Mouse (Mus musculus) gastrocnemius, postnatal 14 days (tissue): ENCODE data around the gene Abhd14a. TPM values are rescaled to one million over a fixed set of nuclear protein-coding genes. Genes with fewer than 3 reads are reported as not detected.
"Not testable (repeated sequence)": the region's sequence is repeated elsewhere in the genome, so short reads cannot be mapped to it uniquely, and the experiment has no call there.

Experiments
- DNase-seq: peaks from one replicate; pipeline ENCODE4 v3.0.0; 2021; ENCODE audit warnings: mixed read lengths
- intact Hi-C: fragments of 180-260 bp; cut with DNase I; formaldehyde crosslinking; loops from one replicate; pipeline ENCODE4 v1.15.1; 2025; ENCODE audit warnings: low total_unique reads
- long read RNA-seq, 2 experiments: library from polyadenylated mRNA; stranded (forward); transcript quantifications; one replicate each; pipeline ENCODE4 v2.0.0; 2021
- total RNA-seq, 2 experiments: library from RNA; stranded (reverse); gene quantifications; 2 replicates each; pipeline ENCODE4 v1.2.3; 2021

The Abhd14a gene
- total RNA-seq: 10 to 100 TPM; 13.3 to 16.0 TPM
- long read RNA-seq, experiment 1, partial matches to known transcripts: 1 of 19 reads
- long read RNA-seq, experiment 1, other reads (novel, unspliced or antisense): 16 of 19 reads
- long read RNA-seq, experiment 2, partial matches to known transcripts: 0 of 20 reads
- long read RNA-seq, experiment 2, other reads (novel, unspliced or antisense): 17 of 20 reads

DNA sequence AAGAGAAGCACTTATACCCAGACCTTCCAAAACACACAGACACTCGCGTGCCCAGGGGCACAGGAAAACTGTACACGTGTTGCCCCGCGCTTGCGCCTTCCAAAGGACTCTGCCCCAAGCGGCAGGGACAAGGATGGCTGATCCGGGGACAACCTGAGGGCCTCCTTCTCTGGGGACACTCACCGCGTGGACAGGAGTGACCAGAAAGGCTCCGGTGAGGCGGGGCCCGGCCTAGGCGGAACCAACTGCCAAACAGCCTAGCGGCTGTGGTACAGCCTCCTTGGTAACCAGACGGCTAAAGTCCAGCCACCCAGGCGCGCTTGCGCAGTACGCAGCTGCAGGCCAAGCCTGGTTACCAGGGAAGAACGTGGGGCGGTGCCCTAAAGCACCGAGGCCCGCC is at the start of gene Abhd14a, which contains the start of gene Abhd14b:
Gene Abhd14a, minus strand, starts transcription at position 331 of the 400 bp plus-strand sequence.
Gene Abhd14b, plus strand, starts transcription at position 112 of the 400 bp plus-strand sequence.
- intact Hi-C loops: no loop called here
- peak; percentile 96 for DNase-seq

GRCm38 (mm10) chr9:106487602-106488001 is 40.1 kb upstream of the Abhd14a start:
- intact Hi-C loops: not testable (repeated sequence)

GRCm38 (mm10) chr9:106485076-106485475 is 37.6 kb upstream of the Abhd14a start:
- no peak for DNase-seq
- intact Hi-C loops: no loop called here

More at GRCm38 (mm10) chr9:106487602-106488001, 40.1 kb upstream of the Abhd14a start:
- DNase-seq: not testable (repeated sequence)

GRCm38 (mm10) chr9:106483606-106484005 is 36.1 kb upstream of the Abhd14a start:
- DNase-seq: no peak
- intact Hi-C loops: no loop called here

DNA sequence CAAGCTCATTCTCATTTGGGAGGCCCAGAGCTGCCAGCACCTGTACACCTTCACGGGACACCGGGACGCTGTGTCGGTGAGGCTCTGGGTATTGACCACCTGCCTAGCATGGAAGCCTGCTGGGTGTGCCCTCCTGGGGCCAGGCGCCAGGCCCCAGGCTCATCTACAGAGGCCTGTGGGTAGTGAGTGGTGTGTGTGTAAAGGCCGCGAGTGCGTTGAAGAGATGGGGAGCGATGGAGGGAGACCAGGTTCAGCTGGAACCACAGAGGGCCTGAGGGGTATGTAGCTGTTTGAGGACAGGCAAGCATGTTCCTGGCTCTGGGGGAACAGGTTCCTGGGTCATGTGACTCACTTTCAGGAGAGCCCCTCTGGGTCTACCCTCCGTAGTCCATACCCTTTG is 35.7 kb upstream of the Abhd14a start:
- intact Hi-C loops: no loop called here
- DNase-seq: no peak

DNA sequence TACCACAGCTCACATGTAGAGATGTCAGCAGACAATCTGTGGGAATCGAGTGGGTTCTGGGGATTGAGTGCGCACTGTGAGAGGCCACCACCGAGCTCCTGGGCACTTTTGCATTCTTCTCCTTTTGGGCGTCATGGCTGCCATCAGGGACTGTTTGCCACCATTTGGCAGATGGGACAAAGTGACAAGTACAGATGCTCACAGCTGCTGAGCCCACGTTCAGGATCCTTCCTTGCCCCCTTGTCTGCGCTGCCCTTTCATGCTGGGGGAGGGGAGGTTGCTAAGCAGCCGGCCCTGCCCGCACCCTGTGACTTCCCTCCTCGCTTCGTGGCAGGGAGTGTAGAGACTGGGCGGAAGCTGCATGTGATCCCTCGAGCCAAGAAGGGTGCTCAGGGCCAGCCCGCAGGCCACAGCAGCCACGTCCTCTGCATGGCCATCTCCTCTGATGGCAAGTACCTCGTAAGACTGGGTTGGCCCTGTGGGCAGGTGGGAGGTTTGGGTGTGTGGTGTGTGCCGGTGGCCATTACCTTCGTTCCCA is 35.2 kb upstream of the Abhd14a start:
- intact Hi-C loops: no loop called here
- DNase-seq: no peak

DNA sequence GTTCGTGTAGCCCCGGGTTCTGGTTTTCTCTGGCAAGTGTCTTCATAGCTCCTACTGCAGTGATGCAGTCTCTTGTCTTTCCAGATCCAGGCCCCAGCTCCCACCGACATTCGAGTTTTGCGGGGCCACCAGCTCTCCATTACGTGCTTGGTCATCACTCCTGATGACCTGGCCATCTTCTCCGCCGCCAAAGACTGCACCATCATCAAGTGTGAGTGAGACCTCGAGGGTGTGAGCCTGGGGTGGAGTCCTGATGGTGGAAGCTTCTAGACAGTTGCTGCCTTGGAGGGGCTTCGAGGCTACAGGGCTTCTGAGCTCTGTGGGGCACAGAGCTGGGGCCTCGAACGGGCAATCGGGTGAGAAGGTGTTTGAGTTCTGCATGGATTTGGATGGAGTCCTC is 34.2 kb upstream of the Abhd14a start:
- intact Hi-C loops: no loop called here
- DNase-seq: no peak

- no peak for DNase-seq
- intact Hi-C loops: no loop called here
These were observed 33.6 kb upstream of the Abhd14a start for GRCm38 (mm10) chr9:106481075-106481474.

DNA sequence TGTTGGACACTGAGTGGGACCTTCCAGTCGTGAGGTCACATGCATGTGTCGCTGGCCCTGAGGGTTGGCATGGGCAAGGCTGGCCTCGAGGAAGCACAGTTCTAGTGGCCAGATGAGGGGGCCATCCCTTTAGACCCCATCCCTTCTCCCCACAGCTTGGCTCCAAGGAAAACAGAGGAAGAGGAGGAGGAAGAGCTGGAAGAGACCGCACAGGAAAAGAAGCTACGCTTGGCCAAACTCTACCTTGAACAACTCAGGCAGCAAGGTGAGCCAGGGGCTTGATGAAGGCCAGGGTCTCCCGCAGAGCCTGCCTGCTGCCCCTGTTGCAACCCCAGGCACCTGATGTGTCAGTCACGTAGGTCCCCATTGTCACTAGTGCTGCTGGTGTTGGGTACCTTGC is 33.1 kb upstream of the Abhd14a start:
- DNase-seq: no peak
- intact Hi-C loops: no loop called here

DNA sequence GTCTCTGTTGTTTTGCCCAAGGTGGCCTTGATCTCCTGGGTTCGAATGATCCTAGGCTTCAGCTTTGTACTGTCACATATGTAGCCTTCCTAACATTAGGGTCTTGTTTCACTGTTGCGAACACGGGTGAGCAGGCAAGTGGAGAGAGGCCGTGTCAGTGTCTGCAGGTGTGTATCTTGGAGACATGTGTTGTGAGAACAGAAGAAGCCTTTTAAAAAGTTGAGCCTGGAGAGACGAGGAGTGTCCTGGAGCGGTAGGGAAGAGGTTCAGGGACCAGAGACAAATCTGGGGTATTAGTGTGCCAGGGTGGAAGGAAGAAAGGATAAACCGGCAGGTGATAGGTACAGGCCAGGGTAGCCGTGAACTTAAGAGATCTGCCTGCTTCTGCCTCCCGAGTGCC is 30.6 kb upstream of the Abhd14a start:
- peak; percentile 0 for DNase-seq
- intact Hi-C loops: no loop called here

DNA sequence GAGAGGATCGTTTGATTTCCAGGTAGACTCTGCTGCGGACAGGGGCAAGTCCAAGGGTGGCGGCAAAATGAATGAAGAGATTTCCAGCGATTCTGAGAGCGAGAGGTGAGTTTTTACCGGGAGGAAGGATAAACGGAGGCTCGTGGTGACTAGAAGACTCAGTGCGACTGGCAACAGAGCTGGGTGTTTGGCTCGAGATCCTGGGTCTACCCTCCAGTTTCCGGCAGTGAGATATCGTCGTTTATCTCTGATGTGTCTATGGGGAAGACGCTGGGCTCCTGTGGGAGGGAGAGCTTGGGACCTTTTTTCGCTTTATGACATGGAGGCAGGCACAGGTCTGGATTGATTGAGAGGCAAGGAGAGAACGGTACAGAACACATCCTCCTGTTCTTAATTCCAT is 30.2 kb upstream of the Abhd14a start:
- intact Hi-C loops: no loop called here
- DNase-seq: no peak

GRCm38 (mm10) chr9:106476924-106477484 is 29.5 kb upstream of the Abhd14a start, which contains the start of gene Parp3:
Gene Parp3, minus strand, starts transcription at chr9:106476949.
- intact Hi-C loops: no loop called here
- peak; percentile 99 for DNase-seq

GRCm38 (mm10) chr9:106476002-106476923 is 28.8 kb upstream of the Abhd14a start:
- peak; percentile 79 for DNase-seq
- intact Hi-C loops: no loop called here

DNA sequence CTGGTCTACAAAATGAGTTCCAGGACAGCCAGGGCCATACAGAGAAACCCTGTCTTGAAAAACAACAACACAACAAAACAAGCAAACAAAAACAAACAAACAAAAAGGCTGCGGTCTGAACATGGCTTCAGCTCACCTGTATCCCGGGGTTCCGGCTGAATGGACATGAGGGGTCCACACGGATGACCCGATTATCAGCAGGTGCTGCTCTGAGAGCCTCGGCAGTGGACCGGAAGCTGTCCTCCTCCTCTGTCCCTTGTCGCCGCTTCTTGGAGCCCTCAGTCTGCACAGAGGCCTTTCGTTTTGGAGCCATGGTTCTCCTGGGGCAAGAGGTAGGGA is 28.2 kb upstream of the Abhd14a start, which contains the start of gene Rrp9:
Gene Rrp9, plus strand, starts transcription at position 301 of the 339 bp plus-strand sequence.
- peak; percentile 13 for DNase-seq
- intact Hi-C loops: no loop called here

DNA sequence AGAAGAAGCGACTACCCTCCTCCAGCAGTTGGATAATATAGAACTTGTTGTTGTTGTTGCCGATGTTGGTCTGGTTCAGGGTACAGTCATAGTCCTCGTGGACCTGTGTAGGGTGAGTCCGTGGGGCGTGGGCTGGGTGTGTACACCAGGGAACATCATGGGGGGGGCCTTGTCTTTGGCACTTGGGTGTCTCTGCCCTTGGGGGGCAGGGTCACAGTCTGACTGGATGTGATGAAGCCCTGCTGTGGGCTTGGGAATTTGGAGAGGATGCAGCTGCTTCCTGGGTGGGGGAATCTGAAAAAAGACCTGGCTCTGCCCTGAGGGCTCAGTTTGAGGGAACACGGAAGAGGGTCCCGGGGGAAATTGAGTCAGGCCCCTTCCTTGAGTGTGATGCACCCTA is 27.6 kb upstream of the Abhd14a start:
- peak; percentile 54 for DNase-seq
- intact Hi-C loops: no loop called here

GRCm38 (mm10) chr9:106474456-106474855 is 27.0 kb upstream of the Abhd14a start:
- DNase-seq: peak; percentile 80
- intact Hi-C loops: loop anchor here (5.0 kb wide), 1 partner anchor 37 kb away; the partner anchor contains the start of gene Acy1

DNA sequence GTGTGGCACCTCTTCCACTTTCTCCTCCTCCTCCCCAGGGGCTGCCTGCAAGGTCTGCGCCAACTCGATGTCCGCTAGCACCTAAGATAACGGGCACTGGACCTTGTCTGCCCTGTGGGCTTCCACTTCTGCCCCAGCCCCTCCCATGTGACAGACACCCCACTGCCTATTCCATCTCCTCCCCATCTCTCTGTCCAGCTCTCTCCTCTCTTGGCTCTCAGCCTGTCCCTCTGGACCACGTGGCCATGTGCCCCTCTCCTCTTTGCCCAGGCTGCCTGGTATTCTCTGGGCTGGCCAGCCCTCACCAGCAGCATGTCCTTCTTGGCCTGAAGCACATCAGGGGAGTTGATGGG is 26.3 kb upstream of the Abhd14a start:
- intact Hi-C loops: loop anchor here (5.0 kb wide), 1 partner anchor 36 kb away; the partner anchor contains the start of gene Acy1
- DNase-seq: peak; percentile 24

DNA sequence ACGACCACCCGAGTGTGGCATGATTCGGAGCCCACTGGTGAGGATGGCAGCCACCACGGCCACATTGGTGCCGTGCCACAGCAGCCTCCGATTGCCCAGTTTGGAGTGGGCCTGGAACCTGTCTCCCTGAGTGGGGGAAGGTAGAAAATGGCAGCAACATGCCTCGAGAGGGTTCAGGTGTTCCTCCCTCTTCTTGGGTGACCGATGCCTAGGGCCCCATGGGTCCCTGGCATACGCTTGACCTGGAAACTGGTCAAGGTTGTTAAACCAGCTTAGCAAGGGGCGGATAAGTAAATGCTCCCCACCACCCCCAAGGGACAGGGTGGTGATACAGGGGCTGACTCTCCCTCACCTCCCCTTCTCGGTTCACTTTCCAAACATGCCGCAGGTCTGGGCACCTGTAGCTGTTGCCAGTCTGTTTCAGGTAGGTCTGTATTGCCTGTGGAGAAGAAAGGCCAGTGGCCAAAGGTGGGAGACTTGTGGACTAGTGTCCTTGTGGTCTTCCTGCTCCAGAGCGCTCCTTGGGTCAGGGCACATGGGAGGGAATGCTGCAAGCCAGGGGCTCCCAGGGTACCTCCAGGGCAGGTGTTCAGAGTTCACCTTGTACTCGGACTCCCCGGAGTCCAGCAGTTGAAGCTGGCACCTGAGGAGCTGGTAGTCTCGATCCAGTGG is 25.7 kb upstream of the Abhd14a start:
- DNase-seq: peak; percentile 7
- intact Hi-C loops: loop anchor here (5.0 kb wide), 1 partner anchor 36 kb away; the partner anchor contains the start of gene Acy1

GRCm38 (mm10) chr9:106472321-106472720 is 24.8 kb upstream of the Abhd14a start:
- intact Hi-C loops: loop anchor here (5.0 kb wide), 1 partner anchor 35 kb away; the partner anchor contains the start of gene Acy1
- DNase-seq: peak; percentile 19
